ENCODE assay signal across 12 mouse cellular contexts in the genomic region with DNA sequence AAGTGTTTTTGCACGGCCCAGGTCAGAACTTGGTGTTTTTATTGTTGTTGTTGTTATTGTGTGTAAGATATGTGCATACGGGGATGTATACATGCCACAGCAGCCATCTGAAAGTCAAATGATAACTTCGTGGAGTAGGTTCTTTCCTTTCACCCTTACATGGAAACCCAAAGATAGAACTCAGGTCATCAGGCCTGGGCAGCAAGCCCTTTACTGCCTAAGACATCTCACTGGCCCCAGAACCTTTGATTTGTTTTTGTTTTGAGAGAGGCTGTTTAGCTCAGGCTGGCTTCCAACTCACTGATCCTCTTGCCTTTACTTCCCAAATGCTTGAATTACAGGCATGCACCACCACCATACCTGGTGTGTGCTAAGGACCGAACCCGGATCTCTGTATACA.
"Had no signal": no experiment of that assay in that cellular context is flagged by ENCODE, and none has a peak within 500 bp of the region (broad histone marks: within the 10 kb centered on the region; RNA-seq: fewer than 3 reads in every experiment).

No protein-coding gene starts in this region.

- DNase-seq: kidney, postnatal 4 days; lung, adult 18-20 months; right cerebral cortex, postnatal 4 days; spleen, adult 18-20 months; thymus, adult 18-20 months; thymus, postnatal 14 days had no signal

- H3K27ac ChIP-seq: layer of hippocampus, adult 2 months; limb, embryonic 13.5 days; liver, embryonic 14.5 days; midbrain, embryonic 12.5 days; neural tube, embryonic 13.5 days had no signal

- ATAC-seq: midbrain, embryonic 16.5 days had no signal

- H3K36me3 ChIP-seq: limb, embryonic 13.5 days; midbrain, embryonic 12.5 days; neural tube, embryonic 13.5 days had no signal

- H3K4me3 ChIP-seq: layer of hippocampus, adult 2 months; limb, embryonic 13.5 days; midbrain, embryonic 12.5 days; neural tube, embryonic 13.5 days had no signal

- H3K9ac ChIP-seq: limb, embryonic 13.5 days; liver, embryonic 14.5 days; midbrain, embryonic 12.5 days; neural tube, embryonic 13.5 days had no signal

- H3K9me3 ChIP-seq: limb, embryonic 13.5 days; midbrain, embryonic 12.5 days; neural tube, embryonic 13.5 days had no signal

- H3K4me1 ChIP-seq: midbrain, embryonic 12.5 days had no signal

- H3K4me2 ChIP-seq: limb, embryonic 13.5 days; midbrain, embryonic 12.5 days; neural tube, embryonic 13.5 days had no signal
